Mouse (Mus musculus) right cerebral cortex, postnatal 36 days (tissue): Measurements from ENCODE around the gene Socs2.
"Not testable (repeated sequence)": the region's sequence is repeated elsewhere in the genome, so short reads cannot be mapped to it uniquely, and the experiment has no call there.

ENCODE experiments used
- DNase-seq, 2 experiments: peaks; one replicate each; pipeline ENCODE4 v3.0.0; 2022; ENCODE audit warnings: low spot score in 2 of 2, mixed read lengths in 1 of 2

Socs2 gene

DNA sequence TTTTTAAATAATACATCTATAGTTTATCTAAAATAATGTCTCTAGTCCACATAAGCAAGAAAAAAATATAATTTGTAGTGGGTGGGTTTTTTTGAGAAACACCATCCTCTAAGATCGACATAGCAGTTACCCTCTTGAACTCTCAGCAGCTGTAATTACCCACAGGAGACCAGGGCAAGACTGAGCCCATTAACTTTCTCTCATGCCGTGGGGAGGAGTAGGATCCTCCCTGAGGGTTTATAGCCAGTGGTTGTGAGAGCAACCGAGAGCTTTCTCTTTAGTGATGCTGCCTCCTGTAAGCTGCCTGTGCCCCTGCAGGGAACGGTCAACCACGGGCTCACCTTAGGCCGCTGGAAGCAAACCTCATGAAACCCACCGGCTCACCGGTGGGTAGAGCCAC is 24.9 kb downstream of the Socs2 start:
- DNase-seq = no peak

GRCm38 (mm10) chr10:95390871-95391270 is 26.1 kb downstream of the Socs2 start:
- no peak for DNase-seq

DNA sequence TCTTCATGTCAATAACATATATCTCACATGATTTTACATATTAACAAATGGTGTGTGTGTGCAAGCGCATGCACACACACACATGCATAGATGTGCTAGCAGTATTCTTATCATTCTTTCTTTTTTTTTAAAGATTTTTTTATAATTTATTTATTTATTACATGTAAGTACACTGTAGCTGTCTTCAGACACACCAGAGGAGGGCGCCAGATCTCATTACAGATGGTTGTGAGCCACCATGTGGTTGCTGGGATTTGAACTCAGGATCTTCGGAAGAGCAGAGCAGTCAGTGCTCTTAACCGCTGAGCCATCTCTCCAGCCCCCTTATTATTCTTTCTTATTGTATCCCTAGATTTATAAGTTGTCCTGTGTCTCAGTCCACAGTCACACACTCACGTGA is 27.2 kb downstream of the Socs2 start:
- not testable (repeated sequence) for DNase-seq

DNA sequence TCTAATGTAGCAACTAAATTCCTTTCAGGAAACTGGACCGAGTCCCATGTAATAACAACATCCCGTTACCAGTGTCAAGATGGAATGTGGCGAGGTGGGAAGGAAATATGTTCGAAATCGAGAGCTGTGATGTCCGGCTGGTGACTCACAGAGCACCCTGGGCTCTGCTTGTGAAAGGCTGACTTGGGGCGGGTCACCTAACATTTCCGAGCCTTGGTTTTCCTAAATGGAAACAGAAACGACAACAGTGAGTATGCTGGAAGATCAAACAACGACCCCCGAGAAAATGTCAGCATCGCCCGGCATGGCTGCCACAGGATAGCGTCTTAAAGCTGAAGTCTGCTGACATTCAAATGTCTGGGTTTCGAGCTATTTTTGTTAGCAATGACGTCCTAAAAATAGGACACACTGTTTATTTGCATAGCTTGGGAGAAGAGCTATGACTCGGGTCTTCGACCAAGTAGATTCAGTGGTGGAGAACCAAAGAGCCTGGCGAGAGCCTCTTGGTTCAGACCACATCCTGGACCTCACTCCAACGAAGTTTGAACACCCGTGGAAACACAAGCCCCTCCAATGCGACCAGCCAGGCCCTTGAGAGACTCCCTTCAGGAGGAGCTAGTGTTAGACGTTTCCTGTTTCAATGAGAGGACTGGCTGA is 28.0 kb downstream of the Socs2 start:
- DNase-seq = no peak

DNA sequence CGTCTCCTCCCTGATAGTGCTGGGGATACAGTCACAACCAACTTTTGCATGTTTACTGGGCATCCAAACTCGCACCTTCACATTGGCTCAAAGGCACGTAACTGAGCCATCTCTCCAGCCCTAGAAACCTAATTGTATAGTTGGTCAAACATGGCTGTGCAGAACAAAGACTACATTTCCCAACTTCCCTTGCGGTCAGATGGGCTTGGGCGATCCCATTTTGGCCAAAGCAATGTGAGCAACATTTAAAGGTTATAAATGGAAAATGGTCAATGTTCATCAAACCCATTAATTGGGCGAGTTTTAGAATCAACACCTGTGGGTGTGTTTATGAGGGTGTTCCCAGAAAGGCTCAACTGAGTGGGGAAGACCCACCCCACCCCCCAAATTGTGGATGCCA is 30.5 kb downstream of the Socs2 start:
- DNase-seq = no peak

- DNase-seq = no peak
These were observed 31.2 kb downstream of the Socs2 start for GRCm38 (mm10) chr10:95385801-95386203.

GRCm38 (mm10) chr10:95385081-95385480 is 31.9 kb downstream of the Socs2 start:
- DNase-seq = no peak

- no peak for DNase-seq
These were observed 32.5 kb downstream of the Socs2 start for GRCm38 (mm10) chr10:95384446-95384845.

GRCm38 (mm10) chr10:95373340-95373739 is 43.6 kb downstream of the Socs2 start:
- no peak for DNase-seq

- DNase-seq = no peak
These were observed 45.0 kb downstream of the Socs2 start for GRCm38 (mm10) chr10:95371942-95372341.

DNA sequence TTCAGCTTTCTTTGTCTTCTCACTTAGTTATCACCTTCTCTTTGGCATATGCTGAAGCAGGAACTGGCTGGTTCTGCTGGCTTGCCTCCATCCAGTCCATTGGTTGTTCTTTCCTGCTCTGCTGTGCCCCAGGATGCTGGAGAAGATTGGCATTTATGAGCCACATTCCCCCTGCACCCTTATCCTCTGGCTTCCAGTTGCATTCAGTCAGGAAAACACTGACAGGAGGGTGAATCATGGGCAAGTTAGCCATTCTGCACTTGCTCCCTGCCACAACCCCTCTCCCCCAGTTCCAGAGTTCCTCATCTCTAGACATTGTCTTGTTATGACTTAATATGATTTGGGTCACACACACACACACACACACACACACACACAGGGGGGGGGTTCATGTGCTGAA is 47.8 kb downstream of the Socs2 start:
- DNase-seq = no peak

DNA sequence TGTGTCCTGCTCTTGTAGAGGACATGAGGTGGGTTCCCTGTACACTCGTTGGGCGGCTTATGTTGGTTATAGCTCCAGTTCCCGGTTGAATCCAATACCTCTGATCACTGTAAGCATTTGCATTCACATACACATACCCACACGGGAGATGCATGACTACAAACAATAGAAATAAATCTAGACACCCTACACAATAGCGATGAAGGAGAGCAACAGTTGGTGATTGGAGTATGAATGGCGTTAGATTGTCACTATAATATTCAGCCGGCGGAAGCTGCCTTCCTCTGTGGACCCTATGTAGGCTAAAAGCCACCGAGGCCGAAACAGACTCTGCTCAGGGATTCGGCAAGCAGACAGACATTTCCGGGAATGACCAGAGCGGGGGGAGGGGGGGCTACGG is 48.8 kb downstream of the Socs2 start:
- no peak for DNase-seq

- no peak for DNase-seq
These were observed 49.3 kb downstream of the Socs2 start for GRCm38 (mm10) chr10:95367661-95368089.

- DNase-seq = no peak
These were observed 49.7 kb downstream of the Socs2 start for GRCm38 (mm10) chr10:95367241-95367640.

DNA sequence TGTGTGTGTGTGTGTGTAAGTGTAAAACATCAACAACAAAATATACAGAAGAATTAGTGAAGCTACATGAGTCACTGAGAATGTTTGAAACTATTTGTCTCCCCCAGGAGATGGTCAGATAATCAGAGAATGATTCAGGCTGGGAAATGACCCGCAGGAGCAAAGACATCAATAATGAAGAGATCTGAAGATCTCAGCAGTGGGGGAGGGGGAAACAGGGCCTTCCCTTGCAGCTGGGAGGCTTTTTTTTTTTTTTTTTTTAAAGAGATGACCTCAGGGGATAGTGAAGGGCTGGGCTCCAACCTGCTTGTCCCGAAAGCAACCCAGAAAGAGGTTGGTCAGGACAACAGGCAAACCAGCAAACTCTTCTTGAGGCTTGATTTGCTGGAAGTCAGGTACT is 54.7 kb downstream of the Socs2 start:
- DNase-seq = no peak

- DNase-seq = no peak
These were observed 55.6 kb downstream of the Socs2 start for GRCm38 (mm10) chr10:95361260-95361841.

DNA sequence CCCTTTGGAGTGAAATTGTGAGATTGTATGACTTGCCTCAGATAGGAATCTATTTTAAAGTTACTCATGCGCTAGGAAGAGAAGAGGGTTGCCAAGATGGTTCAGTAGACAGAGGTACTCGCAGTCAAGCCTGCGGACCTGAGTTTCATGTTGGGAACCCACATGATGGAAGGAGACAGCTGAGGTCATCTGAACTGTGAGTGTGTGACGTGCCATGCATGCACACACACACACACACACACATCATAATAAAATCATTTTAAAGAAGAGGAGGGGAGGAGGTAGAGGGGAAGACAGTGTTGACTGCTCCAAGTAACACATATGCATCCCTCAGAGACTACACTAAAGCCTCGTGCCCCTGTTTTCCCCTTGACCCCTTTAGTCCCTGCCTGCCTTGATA is 56.9 kb downstream of the Socs2 start:
- no peak for DNase-seq

DNA sequence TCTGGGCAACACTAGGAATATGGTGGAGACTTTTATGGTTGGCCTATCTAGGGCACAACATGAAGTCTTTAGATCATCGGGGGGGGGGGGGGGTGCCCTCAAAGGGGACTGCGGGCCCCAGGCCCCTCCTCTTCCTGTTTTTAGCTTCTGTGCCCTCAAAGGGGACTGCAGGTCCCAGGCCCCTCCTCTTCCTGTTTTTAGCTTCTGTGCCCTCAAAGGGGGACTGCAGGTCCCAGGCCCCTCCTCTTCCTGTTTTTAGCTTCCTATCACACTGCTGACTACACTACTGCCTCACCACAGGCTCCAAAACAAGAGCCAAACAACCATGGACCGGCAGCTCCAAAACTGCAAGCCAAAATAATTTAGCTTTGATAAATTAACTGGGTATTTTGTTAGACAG is 59.3 kb downstream of the Socs2 start:
- no peak for DNase-seq

GRCm38 (mm10) chr10:95356711-95357110 is 60.3 kb downstream of the Socs2 start:
- no peak for DNase-seq

GRCm38 (mm10) chr10:95355678-95356268 is 61.2 kb downstream of the Socs2 start:
- DNase-seq = no peak

- no peak for DNase-seq
These were observed 62.3 kb downstream of the Socs2 start for GRCm38 (mm10) chr10:95354673-95355072.

DNA sequence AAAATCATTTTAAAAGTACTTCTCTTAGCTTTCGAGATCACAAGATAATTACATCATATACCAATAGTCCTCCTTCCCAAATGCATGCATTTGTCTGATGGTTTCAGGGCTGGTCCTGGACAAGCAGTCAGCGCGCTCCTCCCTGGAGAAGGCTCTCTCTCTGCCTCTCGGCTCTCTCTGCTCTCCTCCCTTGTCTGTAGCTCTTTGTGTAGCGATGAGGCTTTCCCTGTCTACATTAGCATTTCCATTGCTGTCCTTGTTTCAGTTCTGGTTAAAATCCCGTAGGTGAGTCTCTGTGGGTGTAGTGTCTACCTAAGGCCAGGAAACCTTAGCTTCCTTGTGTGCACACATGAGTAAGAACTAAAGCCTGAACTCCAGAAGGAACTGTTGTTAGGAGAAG is 62.9 kb downstream of the Socs2 start:
- DNase-seq = no peak

DNA sequence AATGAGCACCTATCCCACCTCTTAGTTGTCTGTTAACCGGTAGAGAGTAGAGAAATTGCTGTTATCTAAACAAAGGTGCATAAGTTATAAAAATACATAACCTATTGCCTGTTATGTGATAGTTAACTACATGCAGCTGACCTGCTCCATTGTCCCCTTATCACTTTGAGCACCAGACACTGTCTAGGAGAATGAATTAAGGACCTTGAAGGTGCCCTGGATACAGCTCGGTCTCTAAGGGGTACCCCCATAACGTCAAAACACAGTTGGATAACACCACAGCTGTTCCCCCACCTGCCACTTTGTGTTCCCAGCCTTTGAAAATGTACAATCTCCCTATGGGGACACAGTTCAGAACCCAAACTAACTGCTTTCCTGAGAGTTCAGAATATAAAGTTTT is 68.5 kb downstream of the Socs2 start:
- DNase-seq = no peak
